Mouse (Mus musculus) hindbrain, postnatal 0 days (tissue): ENCODE measurements at regions not wholly inside any gene's neighbourhood (a gene's known extent, or its start where the extent isn't known, plus 50 kb on each side); places are given as distances from the start of the nearest gene placed in this dataset.

Source experiments
- ATAC-seq: fragments of 200-750 bp; cut with Nextera tagmentation; 2 replicates; pipeline ENCODE4 v1.8.0; 2017; ENCODE audit warnings: mild to moderate bottlenecking, moderate TSS enrichment, moderate library complexity
- DNase-seq: peaks from one replicate; pipeline ENCODE4 v3.0.0-alpha.2; 2015; ENCODE audit warnings: low spot score
- H3K27ac ChIP-seq: fragments of 300-500 bp; sonication (generic); 2 replicates; pipeline ENCODE4 v1.5.1; 2014; ENCODE audit warnings: mild to moderate bottlenecking
- H3K27me3 ChIP-seq: fragments of 300-500 bp; sonication (generic); 2 replicates; pipeline ENCODE4 v1.6.1; 2014; ENCODE audit warnings: low read length, mixed read lengths; ENCODE audit not compliant: insufficient read depth
- H3K36me3 ChIP-seq: fragments of 300-500 bp; sonication (generic); 2 replicates; pipeline ENCODE4 v1.6.1; 2014; ENCODE audit warnings: low read length, mixed read lengths; ENCODE audit not compliant: insufficient read depth
- H3K4me1 ChIP-seq: fragments of 300-500 bp; sonication (generic); 2 replicates; pipeline ENCODE4 v1.6.1; 2014; ENCODE audit warnings: antibody characterized with exemption, low read length, mixed read lengths; ENCODE audit not compliant: insufficient read depth
- H3K4me2 ChIP-seq: fragments of 300-500 bp; sonication (generic); 2 replicates; pipeline ENCODE4 v1.6.1; 2014; ENCODE audit warnings: low read depth, mild to moderate bottlenecking, low read length, moderate library complexity, mixed read lengths
- H3K4me3 ChIP-seq: fragments of 300-500 bp; sonication (generic); 2 replicates; pipeline ENCODE4 v1.5.1; 2014; ENCODE audit warnings: low read length
- H3K9ac ChIP-seq: fragments of 300-500 bp; sonication (generic); replicated peaks from 2 replicates; pipeline ENCODE4 v1.6.1; 2014; ENCODE audit warnings: mild to moderate bottlenecking, low read length, moderate library complexity, mixed read lengths
- H3K9me3 ChIP-seq: fragments of 300-500 bp; sonication (generic); 2 replicates; pipeline ENCODE4 v1.6.1; 2016; ENCODE audit warnings: low read length, mixed read lengths
- CTCF ChIP-seq: IDR thresholded peaks from 2 replicates; pipeline ENCODE4 v1.5.1; 2016; ENCODE audit warnings: antibody characterized with exemption, control low read depth, low read depth
- WGBS: fragments of 180-500 bp; shearing (Covaris S2); extraction: QIAGEN DNeasy Blood & Tissue Kit; methylation state at CpG from one replicate; pipeline ENCODE4 v1.1.7; 2014; 5-methylcytosine and 5-hydroxymethylcytosine counted together

DNA sequence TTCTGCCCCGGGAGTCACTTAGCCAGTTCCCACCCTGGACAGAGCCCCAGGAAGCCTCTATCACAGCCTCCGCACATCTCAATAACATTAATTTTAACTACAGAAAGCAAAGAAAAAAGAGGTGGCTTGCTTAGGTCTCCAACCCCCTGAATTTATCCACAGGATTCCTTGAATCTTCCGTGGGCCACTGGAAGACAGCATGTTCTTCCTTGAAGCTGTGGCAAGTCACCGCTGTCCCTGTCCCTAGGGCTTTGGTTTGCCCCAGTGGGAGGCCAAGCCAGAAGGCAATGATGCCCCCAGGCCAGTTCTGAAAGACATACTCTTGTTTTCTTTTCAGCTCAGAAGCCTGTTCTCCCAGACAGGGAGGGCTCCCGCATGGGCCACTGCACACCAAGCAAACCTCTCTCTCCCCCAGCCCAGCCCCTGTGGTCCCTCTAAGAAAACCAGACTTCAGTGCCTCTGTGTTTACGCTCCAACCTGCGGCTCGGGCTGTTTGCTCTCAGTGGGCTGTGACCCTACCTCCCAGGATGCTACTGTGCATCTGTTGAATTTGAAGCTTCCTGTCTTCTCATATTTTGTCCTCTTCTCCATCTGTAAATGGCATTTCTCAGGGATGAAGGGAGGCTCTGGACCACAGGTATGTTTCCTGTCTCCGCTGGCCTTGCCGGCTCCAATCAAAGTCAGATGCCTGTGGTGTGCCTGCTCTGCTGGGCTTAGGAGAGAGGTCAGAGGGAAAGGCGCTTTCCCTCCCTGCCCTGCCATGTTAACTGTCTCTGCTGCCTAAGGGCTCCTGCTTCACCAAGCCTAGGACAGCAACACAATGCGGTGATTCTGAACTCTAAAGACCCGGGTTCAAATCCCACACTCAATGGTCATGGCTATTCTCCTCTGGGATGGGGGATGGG, 67.5 kb upstream of the Rgma start:
- ATAC-seq: no peak
- no peaks in the 10 kb centered on the region for H3K27me3 ChIP-seq
- H3K9ac ChIP-seq: no peak overlapping the region
- TF ChIP-seq CTCF: no peak
- H3K4me1 ChIP-seq: peaks cover 8% of the 10 kb centered on the region
- no peak overlapping the region for H3K4me2 ChIP-seq
- no peak overlapping the region for H3K4me3 ChIP-seq
- H3K27ac ChIP-seq: no peak overlapping the region
- WGBS: 52% methylated on average over 13 of the region's 13 CpGs
- no peaks in the 10 kb centered on the region for H3K36me3 ChIP-seq
- DNase-seq: peak; percentile 15
- H3K9me3 ChIP-seq: no peaks in the 10 kb centered on the region

GRCm38 (mm10) chr7:73308981-73309380, 66.3 kb upstream of the Rgma start:
- DNase-seq (no peak), ATAC-seq (no peak)
- Histone ChIP-seq H3K4me3 (no peak overlapping the region), H3K9me3 (no peaks in the 10 kb centered on the region), H3K4me1 (peaks cover 8% of the 10 kb centered on the region), H3K9ac (no peak overlapping the region), H3K4me2 (no peak overlapping the region), H3K27me3 (no peaks in the 10 kb centered on the region), H3K36me3 (no peaks in the 10 kb centered on the region), H3K27ac (no peak overlapping the region)
- WGBS: 70% methylated on average over 7 of the region's 7 CpGs
- TF ChIP-seq CTCF: no peak

GRCm38 (mm10) chr7:73310056-73310455, 65.3 kb upstream of the Rgma start:
- Histone ChIP-seq H3K4me2 (no peak overlapping the region), H3K4me3 (no peak overlapping the region), H3K36me3 (no peaks in the 10 kb centered on the region), H3K4me1 (peaks cover 8% of the 10 kb centered on the region), H3K9ac (no peak overlapping the region), H3K27me3 (no peaks in the 10 kb centered on the region), H3K27ac (no peak overlapping the region), H3K9me3 (no peaks in the 10 kb centered on the region)
- no peak for TF ChIP-seq CTCF
- 96% methylated on average over 10 of the region's 10 CpGs for WGBS
- DNase-seq: no peak
- ATAC-seq: no peak

- no peak for TF ChIP-seq CTCF
- peaks cover 6% of the 10 kb centered on the region; the same call in 1 of the 2 replicates for H3K4me1 ChIP-seq
- WGBS: 97% methylated on average over 15 of the region's 15 CpGs
- H3K4me3 ChIP-seq: no peak overlapping the region
- no peak overlapping the region for H3K9ac ChIP-seq
- no peaks in the 10 kb centered on the region for H3K9me3 ChIP-seq
- no peaks in the 10 kb centered on the region for H3K27me3 ChIP-seq
- H3K36me3 ChIP-seq: no peaks in the 10 kb centered on the region
- DNase-seq: no peak
- H3K4me2 ChIP-seq: no peak overlapping the region
- no peak overlapping the region for H3K27ac ChIP-seq
- no peak for ATAC-seq
These were observed 64.7 kb upstream of the Rgma start for GRCm38 (mm10) chr7:73310581-73311136.

DNA sequence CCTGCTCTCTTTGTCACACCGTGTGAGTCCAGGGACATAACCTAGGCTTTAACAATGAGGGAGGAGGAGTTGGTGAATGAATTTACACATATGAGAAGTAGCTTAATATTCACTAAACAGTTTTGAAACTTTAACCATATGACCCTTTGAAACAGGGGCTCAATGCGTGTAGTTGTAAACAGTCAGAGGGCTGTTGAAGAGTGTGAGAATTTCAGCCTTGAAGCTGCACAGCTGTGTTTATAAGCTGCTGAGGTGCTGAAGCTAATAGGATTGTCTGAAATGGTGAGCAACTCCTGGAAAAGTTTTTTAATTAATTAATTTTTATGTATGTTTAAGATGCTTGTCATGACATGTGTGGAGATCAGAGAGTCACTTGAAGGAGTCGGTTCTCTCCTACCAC, 59.8 kb upstream of the Rgma start:
- DNase-seq (no peak), ATAC-seq (no peak)
- Histone ChIP-seq H3K4me3 (no peak overlapping the region), H3K9me3 (no peaks in the 10 kb centered on the region), H3K36me3 (no peaks in the 10 kb centered on the region), H3K9ac (no peak overlapping the region), H3K4me1 (no peaks in the 10 kb centered on the region), H3K4me2 (no peak overlapping the region), H3K27ac (no peak overlapping the region), H3K27me3 (no peaks in the 10 kb centered on the region)
- WGBS: 76% methylated on average over 3 of the region's 3 CpGs
- no peak for TF ChIP-seq CTCF

DNA sequence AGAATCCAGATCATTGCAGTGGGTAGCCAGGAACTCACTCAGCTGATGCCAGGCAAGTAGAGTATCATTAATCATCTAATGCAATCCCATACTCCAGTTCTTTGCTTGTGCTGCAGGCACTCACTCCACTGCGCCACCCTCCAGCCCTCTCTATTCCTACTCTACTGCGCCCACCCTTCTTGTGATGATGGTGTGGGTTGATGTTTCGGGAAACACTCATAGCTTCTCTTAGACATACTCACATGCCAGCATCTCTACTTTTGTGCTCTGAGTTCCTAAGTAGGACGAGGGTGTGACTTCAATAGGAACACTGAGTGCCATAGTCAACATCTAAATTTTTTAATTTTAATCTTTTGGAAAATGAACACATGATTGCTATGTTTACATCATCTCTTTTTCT, 57.7 kb upstream of the Rgma start:
- no peak for TF ChIP-seq CTCF
- H3K27me3 ChIP-seq: no peaks in the 10 kb centered on the region
- no peaks in the 10 kb centered on the region for H3K36me3 ChIP-seq
- 95% methylated on average over 4 of the region's 4 CpGs for WGBS
- no peaks in the 10 kb centered on the region for H3K9me3 ChIP-seq
- H3K27ac ChIP-seq: no peak overlapping the region
- no peak overlapping the region for H3K9ac ChIP-seq
- ATAC-seq (no peak), DNase-seq (no peak)
- no peaks in the 10 kb centered on the region for H3K4me1 ChIP-seq
- no peak overlapping the region for H3K4me2 ChIP-seq
- H3K4me3 ChIP-seq: no peak overlapping the region

GRCm38 (mm10) chr7:73319004-73319403, 56.3 kb upstream of the Rgma start:
- no peak for ATAC-seq
- Histone ChIP-seq H3K4me2 (no peak overlapping the region), H3K36me3 (no peaks in the 10 kb centered on the region), H3K27ac (no peak overlapping the region), H3K4me1 (no peaks in the 10 kb centered on the region), H3K27me3 (no peaks in the 10 kb centered on the region), H3K9me3 (no peaks in the 10 kb centered on the region), H3K9ac (no peak overlapping the region), H3K4me3 (no peak overlapping the region)
- 91% methylated on average over 6 of the region's 6 CpGs for WGBS
- no peak for DNase-seq
- TF ChIP-seq CTCF: no peak
